Mouse (Mus musculus) adrenal gland, postnatal 25 days (tissue): ENCODE results near the gene Chka. TPM values are rescaled to one million over a fixed set of nuclear protein-coding genes. Genes with fewer than 3 reads are reported as not detected.
A peak's percentile ranks its signal among the peaks of the same experiment; 100 is the strongest.

ENCODE experiments used
- DNase-seq: peaks from one replicate; pipeline ENCODE4 v3.0.0; 2021; ENCODE audit warnings: mixed read lengths
- total RNA-seq: library from RNA; stranded (reverse); gene quantifications from 2 replicates; pipeline ENCODE4 v1.2.3, GENCODE M21; 2021

Gene Chka
- total RNA-seq, 1 experiment from 2014 or later, result 72.2 TPM

GRCm38 (mm10) chr19:3916727-3917126, 65.2 kb downstream of the Chka start:
- DNase-seq, result no peak

- DNase-seq, result no peak
Measured at GRCm38 (mm10) chr19:3919928-3920327, 68.4 kb downstream of the Chka start.

- no peak for DNase-seq
Measured at GRCm38 (mm10) chr19:3922661-3923371, 71.2 kb downstream of the Chka start.

GRCm38 (mm10) chr19:3923586-3923985, 72.0 kb downstream of the Chka start:
- no peak for DNase-seq

- peak; percentile 64 for DNase-seq
Measured at GRCm38 (mm10) chr19:3924190-3924589, 72.6 kb downstream of the Chka start.

GRCm38 (mm10) chr19:3924868-3925267, 73.3 kb downstream of the Chka start:
- DNase-seq, result no peak

- no peak for DNase-seq
Measured at GRCm38 (mm10) chr19:3925859-3926258, 74.3 kb downstream of the Chka start.

- DNase-seq, result no peak
Measured at GRCm38 (mm10) chr19:3926279-3926678, 74.7 kb downstream of the Chka start.

- no peak for DNase-seq
Measured at GRCm38 (mm10) chr19:3926685-3927084, 75.1 kb downstream of the Chka start.

GRCm38 (mm10) chr19:3927989-3928388, 76.4 kb downstream of the Chka start:
- no peak for DNase-seq

- DNase-seq, result no peak
Measured at GRCm38 (mm10) chr19:3928779-3929178, 77.2 kb downstream of the Chka start.

GRCm38 (mm10) chr19:3929211-3929941, 77.8 kb downstream of the Chka start, which contains the start of gene Aldh3b1:
Gene Aldh3b1, minus strand, starts transcription at chr19:3929808.
- DNase-seq, result peak; percentile 98

GRCm38 (mm10) chr19:3930262-3931057, 78.9 kb downstream of the Chka start:
- DNase-seq, result no peak

GRCm38 (mm10) chr19:3931716-3932115, 80.1 kb downstream of the Chka start:
- DNase-seq, result no peak

- peak; percentile 77 for DNase-seq
Measured at GRCm38 (mm10) chr19:3935032-3935895, 83.7 kb downstream of the Chka start, which contains the start of gene Unc93b1. Gene Unc93b1, plus strand, starts transcription at chr19:3935186.

- DNase-seq, result peak; percentile 60
Measured at GRCm38 (mm10) chr19:3935896-3936850, 84.6 kb downstream of the Chka start.

- DNase-seq, result no peak
Measured at GRCm38 (mm10) chr19:3942315-3942714, 90.7 kb downstream of the Chka start.

- no peak for DNase-seq
Measured at GRCm38 (mm10) chr19:3942986-3943735, 91.6 kb downstream of the Chka start.
